Mouse (Mus musculus) limb, embryonic 13.5 days (tissue): Measurements from ENCODE around the gene Dynlt1f. TPM values are rescaled to one million over a fixed set of nuclear protein-coding genes. Genes with fewer than 3 reads are reported as not detected.
"Not testable (repeated sequence)": the region's sequence is repeated elsewhere in the genome, so short reads cannot be mapped to it uniquely, and the experiment has no call there.

ENCODE experiments used
- ATAC-seq: fragments of 200-750 bp; cut with Nextera tagmentation; 2 replicates; pipeline ENCODE4 v1.8.0; 2017; ENCODE audit warnings: low read depth, moderate number of reproducible peaks, moderate TSS enrichment; ENCODE audit not compliant: low FRiP score
- H3K27ac ChIP-seq: fragments of 300-500 bp; sonication (generic); 2 replicates; pipeline ENCODE4 v1.5.1; 2015; ENCODE audit warnings: inconsistent platforms, mild to moderate bottlenecking, moderate library complexity
- H3K27me3 ChIP-seq: fragments of 300-500 bp; sonication (generic); 2 replicates; pipeline ENCODE4 v1.6.1; 2015; ENCODE audit warnings: mild to moderate bottlenecking, inconsistent platforms
- H3K36me3 ChIP-seq: fragments of 300-500 bp; sonication (generic); 2 replicates; pipeline ENCODE4 v1.6.1; 2015; ENCODE audit warnings: inconsistent platforms, mild to moderate bottlenecking, moderate library complexity
- H3K4me1 ChIP-seq: fragments of 300-500 bp; sonication (generic); 2 replicates; pipeline ENCODE4 v1.6.1; 2015; ENCODE audit warnings: inconsistent platforms
- H3K4me2 ChIP-seq: fragments of 300-500 bp; sonication (generic); replicated peaks from 2 replicates; pipeline ENCODE4 v1.6.1; 2015; ENCODE audit warnings: inconsistent platforms, mild to moderate bottlenecking, moderate library complexity
- H3K4me3 ChIP-seq: fragments of 300-500 bp; sonication (generic); 2 replicates; pipeline ENCODE4 v1.5.1; 2015; ENCODE audit warnings: moderate library complexity, mild to moderate bottlenecking, inconsistent platforms
- H3K9ac ChIP-seq: fragments of 300-500 bp; sonication (generic); 2 replicates; pipeline ENCODE4 v1.6.1; 2015; ENCODE audit warnings: mild to moderate bottlenecking, inconsistent platforms
- H3K9me3 ChIP-seq: fragments of 300-500 bp; sonication (generic); 2 replicates; pipeline ENCODE4 v1.6.1; 2016; ENCODE audit warnings: inconsistent platforms
- WGBS: fragments of 180-500 bp; shearing (Covaris S2); methylation state at CpG from one replicate; pipeline ENCODE4 v1.1.7; 2015; 5-methylcytosine and 5-hydroxymethylcytosine counted together
- polyA plus RNA-seq: library from polyadenylated mRNA; unstranded; fragments of >200 nt; fragmentation: Nextera tagmentation; extraction: Ambion mirVana; gene quantifications from 2 replicates; pipeline ENCODE4 v1.2.1, GENCODE M21; 2015

The Dynlt1f gene
- polyA plus RNA-seq, 1 experiment from 2014 or later = 255 TPM

DNA sequence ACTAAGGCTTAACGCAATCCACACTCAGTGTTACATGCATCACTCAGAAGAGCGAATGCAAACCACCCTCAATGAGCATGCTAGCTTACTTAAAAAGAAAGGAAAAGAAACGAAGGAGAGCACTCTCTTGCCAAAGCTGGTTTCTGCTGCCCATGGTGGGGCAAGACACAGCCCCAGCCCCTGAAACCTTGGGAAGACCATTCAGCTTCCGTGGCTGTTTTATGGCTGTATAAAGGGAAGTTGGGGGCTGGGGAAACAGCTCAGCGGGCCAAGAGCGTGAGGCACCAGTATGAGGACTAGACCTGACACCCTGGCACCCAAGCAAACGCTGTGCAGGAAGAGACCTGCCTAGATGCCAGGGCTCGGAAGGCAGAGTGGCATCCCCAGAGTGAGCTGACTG is 17.3 kb downstream of the Dynlt1f start:
- H3K4me3 ChIP-seq, H3K9ac ChIP-seq, H3K4me2 ChIP-seq, H3K9me3 ChIP-seq, H3K27ac ChIP-seq, H3K27me3 ChIP-seq, H3K4me1 ChIP-seq, ATAC-seq, H3K36me3 ChIP-seq: not testable (repeated sequence)
- 81% methylated on average over 8 of the region's 8 CpGs for WGBS

DNA sequence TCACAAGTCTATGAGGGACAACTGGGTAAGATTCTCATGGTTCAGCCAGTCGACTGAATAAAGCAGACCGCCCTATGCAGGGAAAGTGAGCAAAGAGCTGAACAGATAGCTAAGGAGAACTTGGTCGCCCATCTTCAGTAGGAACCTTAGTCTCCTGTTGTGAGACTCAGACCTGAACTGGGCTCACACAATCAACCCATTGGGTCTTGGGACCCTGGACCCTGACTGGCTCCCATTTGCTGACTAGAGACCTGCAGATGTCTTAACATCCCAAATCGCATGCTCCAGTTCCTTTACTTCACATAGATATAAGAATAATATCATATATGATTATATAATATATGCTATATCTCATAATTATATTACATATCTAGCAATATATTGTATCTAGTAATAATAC is 18.3 kb downstream of the Dynlt1f start:
- H3K9me3 ChIP-seq, ATAC-seq, H3K27me3 ChIP-seq, H3K9ac ChIP-seq, H3K27ac ChIP-seq, H3K36me3 ChIP-seq, H3K4me3 ChIP-seq, H3K4me2 ChIP-seq, H3K4me1 ChIP-seq: not testable (repeated sequence)
- WGBS = 88% methylated on average over 4 of the region's 4 CpGs

DNA sequence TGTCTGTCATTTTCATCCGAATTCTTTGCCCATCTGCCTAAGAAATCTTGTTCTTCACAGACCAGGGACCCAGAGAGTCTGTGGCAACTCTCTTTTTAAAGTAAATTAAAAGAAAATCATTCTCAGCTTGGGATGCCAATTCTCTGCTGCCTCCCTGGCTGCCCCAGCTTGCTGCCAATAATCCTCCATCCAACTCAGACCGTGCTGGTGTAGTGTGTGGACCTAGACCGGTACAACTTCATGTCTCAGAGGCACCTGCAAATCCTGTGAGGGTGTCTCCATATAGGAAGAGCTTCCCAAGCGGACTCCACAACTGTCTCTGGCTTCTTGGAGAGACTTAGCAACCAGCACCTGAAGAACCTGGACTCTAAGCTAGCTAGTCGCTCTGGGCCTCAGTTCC is 18.8 kb downstream of the Dynlt1f start:
- WGBS = 82% methylated on average over 5 of the region's 5 CpGs
- Histone ChIP-seq H3K27me3 (no peaks in the 10 kb centered on the region), H3K4me3 (no peak overlapping the region), H3K36me3 (no peaks in the 10 kb centered on the region), H3K4me1 (no peaks in the 10 kb centered on the region), H3K4me2 (no peak overlapping the region), H3K9me3 (peaks cover 6% of the 10 kb centered on the region; the same call in 1 of the 2 replicates), H3K27ac (no peak overlapping the region), H3K9ac (no peak overlapping the region)
- ATAC-seq = no peak

DNA sequence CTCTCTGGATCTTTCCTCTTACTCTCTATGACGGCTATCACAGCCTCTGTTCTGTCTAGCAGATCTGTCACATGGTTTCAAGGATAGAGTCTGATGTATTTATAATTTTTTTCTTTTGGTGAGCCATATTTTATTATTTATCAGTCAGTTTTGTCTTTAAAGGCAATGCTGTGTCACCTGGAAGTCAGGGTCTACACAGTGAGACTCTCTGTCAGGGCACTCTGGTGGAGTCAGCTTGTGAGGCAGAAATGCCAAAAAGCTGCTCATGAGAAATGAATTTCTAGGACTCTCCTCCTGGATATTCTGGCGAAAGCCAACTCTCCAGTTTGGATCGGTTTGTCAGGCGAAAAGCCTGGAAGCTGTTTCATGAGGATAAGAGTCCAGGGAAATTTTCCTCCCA is 19.9 kb downstream of the Dynlt1f start:
- not testable (repeated sequence) for H3K9me3 ChIP-seq, H3K4me3 ChIP-seq, H3K36me3 ChIP-seq, H3K9ac ChIP-seq, H3K4me1 ChIP-seq, H3K27ac ChIP-seq, ATAC-seq, H3K4me2 ChIP-seq, H3K27me3 ChIP-seq
- 100% methylated on average over 2 of the region's 4 CpGs for WGBS

DNA sequence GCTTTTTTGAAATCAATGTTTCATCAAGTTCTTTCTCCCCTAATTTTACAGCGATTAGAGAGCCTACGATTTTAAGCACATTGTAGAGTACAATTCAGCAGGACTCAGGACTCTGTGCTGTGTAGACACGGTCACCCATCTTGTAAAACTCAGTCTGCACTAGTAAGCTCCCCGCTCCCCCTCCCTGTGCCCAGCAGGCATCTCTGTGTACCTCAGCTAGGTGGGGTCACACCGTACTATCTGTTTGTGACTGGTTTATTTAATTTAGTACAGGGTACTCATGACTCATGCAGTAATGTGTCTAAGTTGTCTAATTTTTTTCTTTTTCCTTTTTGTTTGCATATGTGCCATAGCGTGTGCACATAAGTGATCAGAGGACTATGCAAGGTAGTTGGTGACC is 22.9 kb downstream of the Dynlt1f start:
- H3K27me3 ChIP-seq, ATAC-seq: not testable (repeated sequence)
- 85% methylated on average over 6 of the region's 6 CpGs for WGBS

DNA sequence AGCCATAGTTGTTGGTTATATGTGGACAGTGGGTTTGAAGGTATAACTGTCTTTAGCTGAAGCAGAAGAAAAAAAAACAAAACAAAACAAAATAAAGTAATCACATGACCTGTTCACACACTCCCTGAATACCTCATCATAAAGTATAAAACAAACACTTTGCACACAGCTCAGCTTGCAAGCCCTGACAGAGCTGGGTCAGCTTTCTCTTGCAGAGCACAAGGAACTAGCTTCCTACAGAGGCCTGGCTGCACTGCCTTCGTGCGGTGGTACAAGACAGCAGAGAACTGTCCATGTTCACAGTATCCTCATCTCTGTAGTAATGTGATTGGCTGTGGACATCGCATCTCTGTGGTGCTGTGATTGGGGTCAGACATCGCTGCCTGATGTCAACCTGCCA is 25.3 kb downstream of the Dynlt1f start:
- H3K36me3 ChIP-seq, ATAC-seq, H3K27me3 ChIP-seq, H3K27ac ChIP-seq, H3K9me3 ChIP-seq, H3K4me1 ChIP-seq, H3K9ac ChIP-seq, H3K4me3 ChIP-seq, H3K4me2 ChIP-seq: not testable (repeated sequence)
- 93% methylated on average over 4 of the region's 4 CpGs for WGBS

More for the DNA sequence above, 22.9 kb downstream of the Dynlt1f start:
- H3K4me3 ChIP-seq, H3K9ac ChIP-seq, H3K4me2 ChIP-seq, H3K4me1 ChIP-seq, H3K9me3 ChIP-seq, H3K36me3 ChIP-seq, H3K27ac ChIP-seq: not testable (repeated sequence)

DNA sequence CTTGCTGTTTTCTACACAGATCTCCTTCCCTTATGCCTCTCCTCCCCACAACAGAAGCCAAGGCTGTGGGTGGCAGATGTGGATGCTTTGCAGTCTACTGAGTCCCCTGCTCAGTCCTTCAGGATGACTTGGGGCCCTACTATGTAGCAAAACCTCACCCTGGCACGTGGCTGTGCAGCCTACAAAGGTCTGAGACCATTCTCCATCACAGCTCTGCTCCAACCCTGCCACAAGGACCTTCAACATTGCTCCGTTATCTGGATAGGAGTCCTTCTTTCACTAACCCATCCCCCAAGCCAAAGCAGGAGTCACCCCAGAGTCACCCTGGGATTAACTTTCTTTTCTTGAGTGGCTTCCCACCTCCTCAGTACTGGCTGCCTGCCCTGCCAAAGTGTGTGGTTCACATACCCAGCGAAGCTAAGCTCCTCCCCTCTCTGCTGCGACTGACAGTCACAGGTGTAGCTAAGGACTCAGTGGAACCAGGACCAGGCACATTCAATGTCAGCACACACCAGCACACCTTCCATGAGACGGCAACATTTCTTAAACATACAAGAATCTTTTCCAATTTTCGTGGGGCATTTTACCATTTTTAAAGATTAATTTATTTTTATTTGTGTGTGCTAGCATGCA is 30.7 kb downstream of the Dynlt1f start:
- peak; percentile 59; the same call in 1 of the 2 replicates for ATAC-seq
- H3K9me3 ChIP-seq, H3K27ac ChIP-seq, H3K9ac ChIP-seq, H3K4me2 ChIP-seq, H3K4me1 ChIP-seq, H3K27me3 ChIP-seq, H3K4me3 ChIP-seq, H3K36me3 ChIP-seq: not testable (repeated sequence)
- WGBS = 45% methylated on average over 2 of the region's 6 CpGs

DNA sequence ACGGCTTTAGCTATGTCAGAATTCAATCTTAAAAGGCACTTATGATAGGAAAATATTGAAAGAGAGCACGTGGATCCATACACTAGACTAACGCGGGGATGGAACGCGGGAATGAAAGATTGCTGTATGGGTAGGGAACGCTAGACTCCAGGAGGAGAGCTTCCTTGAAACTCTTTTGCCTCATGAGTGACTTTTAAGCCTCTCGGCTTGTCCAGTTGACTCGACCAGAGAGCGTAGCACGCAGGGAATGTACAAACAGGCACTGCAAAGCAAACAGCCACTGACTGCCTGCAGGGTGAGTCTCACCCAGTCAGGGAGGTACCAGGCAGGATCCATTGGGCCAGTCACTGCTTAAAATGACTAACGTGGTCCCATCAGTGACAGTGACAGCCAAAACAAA is 33.7 kb downstream of the Dynlt1f start:
- not testable (repeated sequence) for H3K4me2 ChIP-seq, H3K4me1 ChIP-seq, H3K9me3 ChIP-seq, H3K9ac ChIP-seq, H3K36me3 ChIP-seq, H3K27ac ChIP-seq, ATAC-seq, H3K27me3 ChIP-seq, H3K4me3 ChIP-seq
- 92% methylated on average over 11 of the region's 12 CpGs for WGBS

DNA sequence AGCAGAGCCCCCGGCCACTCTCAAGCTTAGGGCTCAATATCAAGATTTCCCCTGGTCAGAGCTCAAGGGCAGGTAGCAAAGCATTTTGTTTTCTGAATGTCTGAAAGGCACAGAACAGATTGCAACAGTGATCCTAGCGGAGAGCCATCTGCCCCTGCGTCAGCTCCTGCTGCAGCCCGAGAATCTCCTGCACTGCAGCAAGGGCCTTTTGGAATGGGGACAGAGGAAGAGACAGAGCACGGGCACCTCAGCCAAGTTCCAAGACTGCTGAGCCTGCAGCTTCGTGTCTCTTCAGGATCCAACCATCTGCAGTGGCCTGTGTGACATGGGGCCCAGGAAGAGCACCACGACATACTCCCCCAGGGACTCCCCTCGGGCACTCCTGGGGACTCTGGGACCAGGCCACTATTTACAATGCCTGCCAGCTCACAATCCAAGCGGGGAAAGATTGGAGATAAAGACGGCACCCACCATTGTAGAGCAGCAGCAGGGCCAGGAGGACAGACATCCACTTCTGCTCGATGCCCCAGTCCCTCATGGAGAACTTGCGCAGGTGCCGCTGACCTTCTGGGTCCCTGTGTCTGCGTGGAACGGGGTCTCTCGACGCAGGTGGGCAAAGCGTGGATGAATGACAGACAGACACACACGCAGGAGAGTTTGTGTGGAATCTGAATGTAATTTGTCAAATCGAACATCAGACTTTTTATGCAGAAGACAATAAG is 34.8 kb downstream of the Dynlt1f start:
- H3K4me1 ChIP-seq, H3K9ac ChIP-seq, H3K36me3 ChIP-seq, H3K4me2 ChIP-seq, H3K9me3 ChIP-seq, H3K27ac ChIP-seq, H3K4me3 ChIP-seq, H3K27me3 ChIP-seq, ATAC-seq: not testable (repeated sequence)
- WGBS = 78% methylated on average over 18 of the region's 20 CpGs

DNA sequence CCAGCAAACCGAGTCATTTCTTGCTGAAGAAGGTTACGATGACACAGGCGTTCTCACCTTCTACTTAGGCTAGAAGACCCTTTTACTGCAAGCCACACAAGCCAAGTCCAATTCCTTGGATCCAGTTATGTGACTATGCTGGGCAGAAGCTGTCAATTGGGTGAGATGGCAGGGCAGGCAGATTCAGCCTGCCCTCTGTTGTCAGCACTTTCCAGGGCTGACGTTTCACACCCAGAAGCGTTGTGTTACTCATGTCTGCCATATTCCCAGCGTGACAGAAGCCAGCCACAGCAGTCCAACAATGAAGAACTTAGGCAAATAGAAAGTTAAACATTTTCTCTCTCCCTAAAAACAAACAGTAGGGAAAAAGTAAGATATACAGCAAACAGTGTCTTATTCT is 35.7 kb downstream of the Dynlt1f start:
- not testable (repeated sequence) for H3K9me3 ChIP-seq, H3K4me2 ChIP-seq, ATAC-seq, H3K4me1 ChIP-seq, H3K27ac ChIP-seq, H3K36me3 ChIP-seq, H3K4me3 ChIP-seq, H3K27me3 ChIP-seq, H3K9ac ChIP-seq
- 76% methylated on average over 6 of the region's 6 CpGs for WGBS

DNA sequence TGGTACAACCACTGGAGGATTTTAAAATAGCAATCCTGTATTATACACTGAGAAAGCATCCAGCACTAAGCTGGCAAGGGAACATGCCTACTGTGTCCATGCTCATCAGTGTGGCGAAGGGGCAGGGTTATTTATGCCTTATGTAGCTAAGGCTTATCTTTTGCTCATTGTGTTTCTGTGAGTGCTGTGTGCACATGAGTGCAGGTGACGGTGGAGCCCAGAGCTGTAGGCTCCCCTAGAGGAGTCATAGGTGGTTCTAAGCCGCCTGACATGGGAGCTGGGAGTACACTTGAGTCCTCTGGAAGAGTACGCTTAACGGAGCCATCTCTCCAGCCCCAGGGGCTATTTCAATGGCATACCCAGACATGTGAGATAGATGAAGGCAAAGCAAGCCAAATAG is 36.4 kb downstream of the Dynlt1f start:
- H3K27ac ChIP-seq, ATAC-seq, H3K36me3 ChIP-seq, H3K4me3 ChIP-seq, H3K9ac ChIP-seq, H3K9me3 ChIP-seq, H3K27me3 ChIP-seq, H3K4me2 ChIP-seq, H3K4me1 ChIP-seq: not testable (repeated sequence)
- WGBS = 83% methylated on average over 5 of the region's 5 CpGs

DNA sequence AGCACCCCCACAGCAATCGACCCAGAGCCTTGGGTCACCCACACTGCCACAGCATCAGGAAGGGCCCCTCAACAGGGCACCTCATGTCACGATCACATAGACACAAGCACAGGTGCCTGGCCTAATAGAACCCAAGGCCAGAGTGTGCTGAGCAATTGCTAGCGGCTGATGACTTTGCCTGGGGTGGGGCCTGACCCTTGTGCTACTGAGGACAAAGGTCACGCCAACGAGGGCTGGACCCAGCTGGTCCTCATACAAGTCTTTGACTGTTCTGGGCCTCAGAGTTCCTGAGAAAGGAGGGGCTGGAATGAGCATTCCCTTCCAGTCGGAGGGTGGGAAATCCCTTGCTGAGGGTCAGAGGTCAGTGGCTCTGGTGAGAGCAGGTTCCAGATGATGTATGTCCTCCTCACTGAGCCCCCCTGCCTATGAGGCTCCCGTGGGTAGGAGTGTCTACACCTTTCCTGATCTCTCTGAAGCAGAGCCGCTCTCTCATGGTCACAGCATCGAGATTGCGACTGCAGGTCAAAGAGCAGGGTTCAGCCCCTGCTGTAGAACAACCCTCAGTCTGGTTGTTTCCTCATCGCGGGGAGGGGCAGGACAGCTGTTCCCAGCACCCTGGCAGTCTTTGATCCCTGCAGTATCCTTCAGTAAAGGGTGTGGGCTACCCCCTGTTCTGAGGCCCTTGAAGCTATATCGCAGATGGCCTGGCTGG is 37.9 kb downstream of the Dynlt1f start:
- H3K27me3 ChIP-seq, H3K36me3 ChIP-seq, H3K9ac ChIP-seq, H3K9me3 ChIP-seq, H3K4me2 ChIP-seq, H3K4me3 ChIP-seq, H3K27ac ChIP-seq, H3K4me1 ChIP-seq: not testable (repeated sequence)
- WGBS = 41% methylated on average over 8 of the region's 13 CpGs
- peak; percentile 20; the same call in 1 of the 2 replicates for ATAC-seq
